Mouse (Mus musculus): ENCODE measurements at regions not wholly inside any gene's neighbourhood (a gene's known extent, or its start where the extent isn't known, plus 50 kb on each side); places are given as distances from the start of the nearest gene placed in this dataset.

- Histone ChIP-seq H3K36me3 (ENCODE audit: insufficient read depth) (no peaks in the 10 kb centered on the region), H3K9me3 (ENCODE audit: low read length) (no peaks in the 10 kb centered on the region), H3K4me1 (ENCODE audit: insufficient read depth) (no peaks in the 10 kb centered on the region), H3K4me2 (ENCODE audit: low read depth) (no peak overlapping the region), H3K27ac (ENCODE audit: low read depth, low read length) (no peak overlapping the region), H3K27me3 (ENCODE audit: insufficient read depth, low read length) (no peaks in the 10 kb centered on the region), H3K9ac (no peak overlapping the region), H3K4me3 (ENCODE audit: low read depth, low read length) (no peak overlapping the region)
- ATAC-seq (peak; percentile 64), DNase-seq (peak; percentile 82)
- TF ChIP-seq CTCF (IDR thresholded peaks at IDR 0.05; ENCODE audit: low read depth), result peak; percentile 94
- WGBS, result 16% methylated on average over 7 of the region's 7 CpGs
These were observed 207.6 kb downstream of the Rdh14 start for GRCm38 (mm10) chr12:10597976-10598746.

- Histone ChIP-seq H3K4me1 (ENCODE audit: insufficient read depth) (no peaks in the 10 kb centered on the region), H3K36me3 (ENCODE audit: insufficient read depth) (no peaks in the 10 kb centered on the region), H3K4me3 (ENCODE audit: low read depth, low read length) (no peak overlapping the region), H3K9ac (no peak overlapping the region), H3K9me3 (ENCODE audit: low read length) (no peaks in the 10 kb centered on the region), H3K27me3 (ENCODE audit: insufficient read depth, low read length) (no peaks in the 10 kb centered on the region), H3K4me2 (ENCODE audit: low read depth) (no peak overlapping the region), H3K27ac (ENCODE audit: low read depth, low read length) (no peak overlapping the region)
- no peak for TF ChIP-seq CTCF (IDR thresholded peaks at IDR 0.05; ENCODE audit: low read depth)
- ATAC-seq, result no peak
- 71% methylated on average over 6 of the region's 6 CpGs for WGBS
- no peak for DNase-seq
These were observed 209.5 kb downstream of the Rdh14 start for GRCm38 (mm10) chr12:10600111-10600510.

GRCm38 (mm10) chr12:10618319-10618718 lies 227.7 kb downstream of the Rdh14 start:
- Histone ChIP-seq H3K9me3 (ENCODE audit: low read length) (no peaks in the 10 kb centered on the region), H3K4me1 (ENCODE audit: insufficient read depth) (no peaks in the 10 kb centered on the region; the same call in 1 of the 2 replicates), H3K9ac (no peak overlapping the region), H3K4me3 (ENCODE audit: low read depth, low read length) (no peak overlapping the region), H3K36me3 (ENCODE audit: insufficient read depth) (no peaks in the 10 kb centered on the region), H3K4me2 (ENCODE audit: low read depth) (no peak overlapping the region), H3K27me3 (ENCODE audit: insufficient read depth, low read length) (no peaks in the 10 kb centered on the region), H3K27ac (ENCODE audit: low read depth, low read length) (no peak overlapping the region)
- peak; percentile 9 for DNase-seq
- 0 out of 2 replicates have a peak, but pooled peaks have one; percentile 12 for ATAC-seq
- no peak for TF ChIP-seq CTCF (IDR thresholded peaks at IDR 0.05; ENCODE audit: low read depth)

GRCm38 (mm10) chr12:10620541-10620940 lies 230.0 kb downstream of the Rdh14 start:
- Histone ChIP-seq H3K27me3 (ENCODE audit: insufficient read depth, low read length) (no peaks in the 10 kb centered on the region), H3K36me3 (ENCODE audit: insufficient read depth) (no peaks in the 10 kb centered on the region), H3K4me1 (ENCODE audit: insufficient read depth) (no peaks in the 10 kb centered on the region; the same call in 1 of the 2 replicates), H3K4me2 (ENCODE audit: low read depth) (no peak overlapping the region), H3K27ac (ENCODE audit: low read depth, low read length) (no peak overlapping the region), H3K4me3 (ENCODE audit: low read depth, low read length) (no peak overlapping the region), H3K9me3 (ENCODE audit: low read length) (no peaks in the 10 kb centered on the region), H3K9ac (no peak overlapping the region)
- WGBS, result 86% methylated on average over 3 of the region's 3 CpGs
- TF ChIP-seq CTCF (IDR thresholded peaks at IDR 0.05; ENCODE audit: low read depth), result no peak
- no peak for DNase-seq
- ATAC-seq, result no peak

GRCm38 (mm10) chr12:10638591-10638990 lies 248.0 kb downstream of the Rdh14 start:
- Histone ChIP-seq H3K4me1 (ENCODE audit: insufficient read depth) (no peaks in the 10 kb centered on the region), H3K9ac (no peak overlapping the region), H3K27ac (ENCODE audit: low read depth, low read length) (no peak overlapping the region), H3K9me3 (ENCODE audit: low read length) (no peaks in the 10 kb centered on the region), H3K27me3 (ENCODE audit: insufficient read depth, low read length) (no peaks in the 10 kb centered on the region), H3K4me2 (ENCODE audit: low read depth) (no peak overlapping the region), H3K36me3 (ENCODE audit: insufficient read depth) (no peaks in the 10 kb centered on the region), H3K4me3 (ENCODE audit: low read depth, low read length) (no peak overlapping the region)
- TF ChIP-seq CTCF (IDR thresholded peaks at IDR 0.05; ENCODE audit: low read depth), result no peak
- ATAC-seq, result no peak
- DNase-seq, result no peak
- 54% methylated on average over 3 of the region's 3 CpGs for WGBS

- no peak overlapping the region for H3K27ac ChIP-seq (ENCODE audit: low read depth, low read length)
- DNase-seq (peak; percentile 62), ATAC-seq (peak; percentile 48; the same call in 1 of the 2 replicates)
- H3K4me3 ChIP-seq (ENCODE audit: low read depth, low read length), result no peak overlapping the region
- no peak overlapping the region for H3K9ac ChIP-seq
- 0 out of 2 replicates have a peak, but pooled peaks cover 2% of the 10 kb centered on the region for H3K4me1 ChIP-seq (ENCODE audit: insufficient read depth)
- no peaks in the 10 kb centered on the region for H3K36me3 ChIP-seq (ENCODE audit: insufficient read depth)
- H3K4me2 ChIP-seq (ENCODE audit: low read depth), result no peak overlapping the region
- no peak for TF ChIP-seq CTCF (IDR thresholded peaks at IDR 0.05; ENCODE audit: low read depth)
- H3K27me3 ChIP-seq (ENCODE audit: insufficient read depth, low read length), result no peaks in the 10 kb centered on the region
- WGBS, result 49% methylated on average over 6 of the region's 6 CpGs
- H3K9me3 ChIP-seq (ENCODE audit: low read length), result no peaks in the 10 kb centered on the region
These were observed 264.1 kb downstream of the Rdh14 start for GRCm38 (mm10) chr12:10654466-10655184.

GRCm38 (mm10) chr12:10655185-10655544 lies 264.6 kb downstream of the Rdh14 start:
- no peak for DNase-seq

More at GRCm38 (mm10) chr12:10655185-10655544, 264.6 kb downstream of the Rdh14 start:
- Histone ChIP-seq H3K4me2 (ENCODE audit: low read depth) (no peak overlapping the region), H3K4me1 (ENCODE audit: insufficient read depth) (0 out of 2 replicates have a peak, but pooled peaks cover 2% of the 10 kb centered on the region), H3K27me3 (ENCODE audit: insufficient read depth, low read length) (no peaks in the 10 kb centered on the region), H3K4me3 (ENCODE audit: low read depth, low read length) (no peak overlapping the region), H3K9me3 (ENCODE audit: low read length) (no peaks in the 10 kb centered on the region), H3K9ac (no peak overlapping the region), H3K27ac (ENCODE audit: low read depth, low read length) (no peak overlapping the region), H3K36me3 (ENCODE audit: insufficient read depth) (no peaks in the 10 kb centered on the region)
- ATAC-seq, result peak; percentile 5; the same call in 1 of the 2 replicates
- no peak for TF ChIP-seq CTCF (IDR thresholded peaks at IDR 0.05; ENCODE audit: low read depth)
